In genomic region chr11:4205097-4205655, GRCm38 (mm10) we compare ENCODE assay signal across 30 mouse cellular contexts. TPM values are rescaled to one million over a fixed set of nuclear protein-coding genes. Genes with fewer than 3 reads are reported as not detected.
DNase-seq lines count a peak whose midpoint lies in the region; ATAC-seq and TF ChIP-seq lines count a peak whose summit lies in the region.
"Had no signal": no experiment of that assay in that cellular context is flagged by ENCODE, and none has a peak within 500 bp of the region (broad histone marks: within the 10 kb centered on the region; RNA-seq: fewer than 3 reads in every experiment).

No protein-coding gene starts in this region.

- DNase-seq in gastrocnemius, adult 2 months, result no peak
- no peak for DNase-seq in gastrocnemius, postnatal 36 days
- DNase-seq in spleen, adult 2 months (ENCODE audit: low read depth in 1 of 2, low spot score in 2 of 2), result no peak
- DNase-seq in spleen, postnatal 10 days (ENCODE audit: low spot score in 2 of 2), result no peak
- DNase-seq in lung, postnatal 10 days, result peak; percentile 65
- no peak for DNase-seq in thymus, postnatal 10 days (ENCODE audit: low spot score in 2 of 2)
- DNase-seq: adrenal gland, postnatal 25 days; cerebellum, adult 11-12 months; cerebellum, postnatal 10 days; gastrocnemius, postnatal 10 days; kidney, adult 9 months; kidney, postnatal 14 days; layer of hippocampus, adult 9-11 months; midbrain, embryonic 14.5 days; right cerebral cortex, postnatal 25 days; spleen, adult 18-20 months had no signal

- no peak overlapping the region for H3K4me2 ChIP-seq in intestine, embryonic 16.5 days (ENCODE audit: low read depth, low read length)
- H3K4me2 ChIP-seq in midbrain, embryonic 16.5 days (ENCODE audit: low read length), result no peak overlapping the region
- H3K4me2 ChIP-seq: embryonic facial prominence, embryonic 13.5 days; heart, embryonic 12.5 days; hindbrain, embryonic 14.5 days; limb, embryonic 12.5 days; liver, embryonic 15.5 days had no signal

- H3K36me3 ChIP-seq in spleen, adult 2 months (ENCODE audit: control insufficient read depth, insufficient read depth, low read length), result peaks cover 11% of the 10 kb centered on the region
- 0 out of 2 replicates have a peak, but pooled peaks cover 5% of the 10 kb centered on the region for H3K36me3 ChIP-seq in intestine, embryonic 16.5 days (ENCODE audit: control insufficient read depth, insufficient read depth, low read length)
- peaks cover 17% of the 10 kb centered on the region; the same call in 1 of the 2 replicates for H3K36me3 ChIP-seq in midbrain, embryonic 16.5 days (ENCODE audit: control insufficient read depth, insufficient read depth, low read length)

- no peaks in the 10 kb centered on the region for H3K27me3 ChIP-seq in spleen, adult 2 months (ENCODE audit: control insufficient read depth, insufficient read depth, low read length)
- no peaks in the 10 kb centered on the region for H3K27me3 ChIP-seq in intestine, embryonic 16.5 days (replicated peaks; ENCODE audit: control insufficient read depth, insufficient read depth, low read length)
- no peaks in the 10 kb centered on the region for H3K27me3 ChIP-seq in midbrain, embryonic 16.5 days (ENCODE audit: control insufficient read depth, insufficient read depth, low read depth, low read length)
- H3K27me3 ChIP-seq: CH12.LX; embryonic facial prominence, embryonic 13.5 days; heart, embryonic 12.5 days; limb, embryonic 12.5 days; liver, embryonic 15.5 days had no signal

- no peak overlapping the region for H3K4me3 ChIP-seq in gastrocnemius, adult 2 months
- no peak overlapping the region for H3K4me3 ChIP-seq in spleen, adult 2 months (ENCODE audit: extremely low read depth, insufficient read depth, insufficient read length)
- no peak overlapping the region for H3K4me3 ChIP-seq in intestine, embryonic 16.5 days (ENCODE audit: low read length)
- no peak overlapping the region for H3K4me3 ChIP-seq in midbrain, embryonic 16.5 days (ENCODE audit: low read depth, low read length)
- H3K4me3 ChIP-seq: embryonic facial prominence, embryonic 13.5 days; forebrain, embryonic 10.5 days; heart, embryonic 12.5 days; limb, embryonic 12.5 days; liver, embryonic 15.5 days had no signal

- no peak for TF ChIP-seq POLR2A in spleen, adult 2 months (IDR thresholded peaks at IDR 0.05; ENCODE audit: low read depth, low read length)

- TF ChIP-seq CTCF in gastrocnemius, adult 2 months (IDR thresholded peaks at IDR 0.05), result no peak
- no peak for TF ChIP-seq CTCF in spleen, adult 2 months (IDR thresholded peaks at IDR 0.05; ENCODE audit: extremely low read depth, insufficient read depth, insufficient read length, insufficient replicate concordance)

- no peak overlapping the region for H3K9ac ChIP-seq in intestine, embryonic 16.5 days (ENCODE audit: low read depth, low read length)
- no peak overlapping the region for H3K9ac ChIP-seq in midbrain, embryonic 16.5 days (ENCODE audit: low read depth, low read length)
- H3K9ac ChIP-seq: embryonic facial prominence, embryonic 13.5 days; heart, embryonic 12.5 days; hindbrain, embryonic 14.5 days; limb, embryonic 12.5 days; liver, embryonic 15.5 days had no signal

- peak overlapping the region; percentile 59 for H3K27ac ChIP-seq in gastrocnemius, adult 2 months
- peak overlapping the region; percentile 61 for H3K27ac ChIP-seq in spleen, adult 2 months (ENCODE audit: insufficient read depth, low read length)
- H3K27ac ChIP-seq in intestine, embryonic 16.5 days (ENCODE audit: low read length), result no peak overlapping the region
- H3K27ac ChIP-seq in midbrain, embryonic 16.5 days (ENCODE audit: low read length), result no peak overlapping the region
- H3K27ac ChIP-seq: embryonic facial prominence, embryonic 13.5 days; forebrain, embryonic 10.5 days; hindbrain, embryonic 14.5 days; limb, embryonic 12.5 days; liver, embryonic 15.5 days had no signal

- intact Hi-C loops in gastrocnemius, adult 2 months (cut with DNase I), result no loop called here
- intact Hi-C loops in gastrocnemius, postnatal 36 days (cut with DNase I), result no loop called here

- H3K4me1 ChIP-seq in spleen, adult 2 months (ENCODE audit: control insufficient read depth, insufficient read depth, insufficient read length), result peaks cover 13% of the 10 kb centered on the region
- H3K4me1 ChIP-seq in intestine, embryonic 16.5 days (ENCODE audit: control insufficient read depth, insufficient read depth, low read length), result 0 out of 2 replicates have a peak, but pooled peaks cover 5% of the 10 kb centered on the region
- no peaks in the 10 kb centered on the region for H3K4me1 ChIP-seq in midbrain, embryonic 16.5 days (ENCODE audit: control insufficient read depth, insufficient read depth, low read length)
- H3K4me1 ChIP-seq: limb, embryonic 12.5 days had no signal

- H3K9me3 ChIP-seq in intestine, embryonic 16.5 days (ENCODE audit: control insufficient read depth, low read length), result no peaks in the 10 kb centered on the region
- H3K9me3 ChIP-seq in midbrain, embryonic 16.5 days (replicated peaks; ENCODE audit: control insufficient read depth, low read length, poor library complexity, severe bottlenecking), result no peaks in the 10 kb centered on the region
- H3K9me3 ChIP-seq: embryonic facial prominence, embryonic 13.5 days; forebrain, embryonic 10.5 days; heart, embryonic 12.5 days; limb, embryonic 12.5 days; liver, embryonic 15.5 days had no signal

- no peak for ATAC-seq in intestine, embryonic 16.5 days
- no peak for ATAC-seq in midbrain, embryonic 16.5 days
- ATAC-seq: forebrain, embryonic 16.5 days had no signal

- 94% methylated on average over 5 of the region's 5 CpGs for WGBS in spleen, adult 2 months
- WGBS in intestine, embryonic 16.5 days, result 84% methylated on average over 5 of the region's 5 CpGs
- 83% methylated on average over 5 of the region's 5 CpGs for WGBS in midbrain, embryonic 16.5 days

RNA-seq across cellular contexts. Expression of gene Castor1, which starts 12.8 kb away (rescaled TPM):
- 1 to 10 TPM; 2.0 to 2.6 TPM for total RNA-seq in gastrocnemius, adult 2 months (2021)
- total RNA-seq in gastrocnemius, postnatal 36 days (2021), result 1 to 10 TPM; 2.2 to 3.0 TPM
- polyA plus RNA-seq in spleen, adult 2 months (2012; rRNA removed), result 9.9 and 11.4 TPM in 2 replicates
- polyA plus RNA-seq in intestine, embryonic 16.5 days (2015; fragmentation: Nextera tagmentation; extraction: Ambion mirVana), result 5.9 and 7.3 TPM in 2 replicates
- 2.9 and 4.2 TPM in 2 replicates for polyA plus RNA-seq in midbrain, embryonic 16.5 days (2015; fragmentation: Nextera tagmentation; extraction: Ambion mirVana)

RNA-seq across cellular contexts. Expression of gene Tbc1d10a, which starts 18.6 kb away (rescaled TPM):
- 1 to 10 TPM; 3.1 to 5.2 TPM for total RNA-seq in gastrocnemius, adult 2 months (2021)
- total RNA-seq in gastrocnemius, postnatal 36 days (2021), result 1 to 10 TPM; 3.7 to 4.4 TPM
- 46.7 and 53.9 TPM in 2 replicates for polyA plus RNA-seq in spleen, adult 2 months (2012; rRNA removed)
- polyA plus RNA-seq in intestine, embryonic 16.5 days (2015; fragmentation: Nextera tagmentation; extraction: Ambion mirVana), result 34.0 and 37.2 TPM in 2 replicates
- polyA plus RNA-seq in midbrain, embryonic 16.5 days (2015; fragmentation: Nextera tagmentation; extraction: Ambion mirVana), result 33.6 and 34.8 TPM in 2 replicates

RNA-seq across cellular contexts. Expression of gene Osm, which starts 31.0 kb away (rescaled TPM):
- total RNA-seq in gastrocnemius, adult 2 months (2021), result not detected
- not detected for total RNA-seq in gastrocnemius, postnatal 36 days (2021)
- polyA plus RNA-seq in spleen, adult 2 months (2012; rRNA removed), result 3.3 and 3.7 TPM in 2 replicates
- 0.07 and 0.12 TPM in 2 replicates for polyA plus RNA-seq in intestine, embryonic 16.5 days (2015; fragmentation: Nextera tagmentation; extraction: Ambion mirVana)
- polyA plus RNA-seq in midbrain, embryonic 16.5 days (2015; fragmentation: Nextera tagmentation; extraction: Ambion mirVana), result 0.08 and 0.19 TPM in 2 replicates
- total RNA-seq: adrenal gland, postnatal 25 days; gastrocnemius, postnatal 10 days; left cerebral cortex, postnatal 14 days; liver, adult 2 months had no signal
- polyA plus RNA-seq: C2C12; embryonic facial prominence, embryonic 13.5 days; forebrain, embryonic 10.5 days; forebrain, embryonic 16.5 days; heart, embryonic 12.5 days; hindbrain, embryonic 14.5 days; limb, embryonic 12.5 days; liver, adult 2 months; neural tube, embryonic 11.5 days had no signal

RNA-seq across cellular contexts. Expression of gene Sf3a1, which starts 45.0 kb away (rescaled TPM):
- total RNA-seq in gastrocnemius, adult 2 months (2021), result 10 to 100 TPM; 13.9 to 19.6 TPM
- 10 to 100 TPM; 16.2 to 17.0 TPM for total RNA-seq in gastrocnemius, postnatal 36 days (2021)
- 27.9 and 31.9 TPM in 2 replicates for polyA plus RNA-seq in spleen, adult 2 months (2012; rRNA removed)
- polyA plus RNA-seq in intestine, embryonic 16.5 days (2015; fragmentation: Nextera tagmentation; extraction: Ambion mirVana), result 40.4 and 41.8 TPM in 2 replicates
- polyA plus RNA-seq in midbrain, embryonic 16.5 days (2015; fragmentation: Nextera tagmentation; extraction: Ambion mirVana), result 53.8 and 54.0 TPM in 2 replicates

RNA-seq across cellular contexts. Expression of gene Ccdc157, which starts 45.1 kb away (rescaled TPM):
- total RNA-seq in gastrocnemius, adult 2 months (2021), result 1 to 10 TPM; 3.2 to 3.4 TPM
- 1 to 10 TPM; 2.6 to 2.8 TPM for total RNA-seq in gastrocnemius, postnatal 36 days (2021)
- 4.3 and 4.4 TPM in 2 replicates for polyA plus RNA-seq in spleen, adult 2 months (2012; rRNA removed)
- 3.0 TPM in 2 replicates for polyA plus RNA-seq in intestine, embryonic 16.5 days (2015; fragmentation: Nextera tagmentation; extraction: Ambion mirVana)
- polyA plus RNA-seq in midbrain, embryonic 16.5 days (2015; fragmentation: Nextera tagmentation; extraction: Ambion mirVana), result 9.1 and 10.9 TPM in 2 replicates

Comparison
In these comparisons a context has a peak if more than half of its experiments do, and no peak if none do; other contexts are left out.
1. H3K27ac ChIP-seq: peak in gastrocnemius, adult 2 months (single experiment) and spleen, adult 2 months (single experiment); none in intestine, embryonic 16.5 days (single experiment) and midbrain, embryonic 16.5 days (single experiment).